16 mouse cellular contexts compared by ENCODE assay signal in the genomic region with DNA sequence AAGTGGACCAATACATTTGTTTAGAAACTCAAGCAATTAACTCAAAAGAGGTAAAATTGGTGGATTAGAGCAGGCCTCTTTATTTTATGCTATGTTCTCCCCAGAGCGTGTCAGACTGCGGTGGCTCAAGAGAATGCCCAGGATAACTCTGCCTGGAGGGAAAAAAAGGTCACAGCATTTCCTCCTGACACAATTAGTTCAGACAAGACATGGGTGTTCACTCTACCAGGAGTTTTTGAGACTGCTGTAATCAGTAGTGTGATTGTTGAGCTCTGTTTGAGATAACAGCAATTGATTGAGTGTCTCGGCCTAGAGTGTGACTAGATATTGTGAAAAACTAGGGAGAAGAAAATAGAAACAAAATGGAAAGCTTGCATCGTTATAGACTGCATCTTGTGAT.
"Had no signal": no experiment of that assay in that cellular context is flagged by ENCODE, and none has a peak within 500 bp of the region (broad histone marks: within the 10 kb centered on the region; RNA-seq: fewer than 3 reads in every experiment).

No protein-coding gene starts in this region.

- H3K36me3 ChIP-seq: neural tube, embryonic 12.5 days; neural tube, embryonic 13.5 days; neural tube, embryonic 15.5 days; stomach, embryonic 15.5 days had no signal

- H3K4me2 ChIP-seq: neural tube, embryonic 12.5 days; neural tube, embryonic 13.5 days; neural tube, embryonic 15.5 days; stomach, embryonic 15.5 days had no signal

- H3K4me1 ChIP-seq: neural tube, embryonic 12.5 days; neural tube, embryonic 13.5 days; neural tube, embryonic 15.5 days; stomach, embryonic 15.5 days had no signal

- H3K27ac ChIP-seq: neural tube, embryonic 12.5 days; neural tube, embryonic 13.5 days; neural tube, embryonic 15.5 days; stomach, embryonic 15.5 days; stomach, postnatal 0 days had no signal

- DNase-seq: right cerebral cortex, adult 18-20 months; right cerebral cortex, postnatal 14 days; right cerebral cortex, postnatal 25 days; right cerebral cortex, postnatal 4 days; spleen, adult 18-20 months; thymus, adult 18-20 months; thymus, adult 2 months; thymus, postnatal 14 days; thymus, postnatal 25 days; thymus, postnatal 36 days; thymus, postnatal 4 days had no signal

- H3K9ac ChIP-seq: neural tube, embryonic 12.5 days; neural tube, embryonic 13.5 days; neural tube, embryonic 15.5 days; stomach, embryonic 15.5 days had no signal

- H3K9me3 ChIP-seq: neural tube, embryonic 12.5 days; neural tube, embryonic 13.5 days; neural tube, embryonic 15.5 days; stomach, embryonic 15.5 days had no signal

- H3K4me3 ChIP-seq: neural tube, embryonic 12.5 days; neural tube, embryonic 13.5 days; neural tube, embryonic 15.5 days; stomach, embryonic 15.5 days had no signal

- H3K27me3 ChIP-seq: neural tube, embryonic 12.5 days; neural tube, embryonic 13.5 days; neural tube, embryonic 15.5 days; stomach, embryonic 15.5 days had no signal
